Mouse (Mus musculus) forebrain, postnatal 0 days (tissue): ENCODE measurements around the gene Tcirg1. TPM values are rescaled to one million over a fixed set of nuclear protein-coding genes. Genes with fewer than 3 reads are reported as not detected.

Experiments
- ATAC-seq: fragments of 200-750 bp; cut with Nextera tagmentation; 2 replicates; pipeline ENCODE4 v1.8.0; 2017; ENCODE audit warnings: mild to moderate bottlenecking, moderate library complexity
- DNase-seq: peaks from one replicate; pipeline ENCODE4 v3.0.0-alpha.2; 2015
- H3K27ac ChIP-seq: fragments of 300-500 bp; sonication (generic); 2 replicates; pipeline ENCODE4 v1.5.1; 2014; ENCODE audit warnings: low read depth, mild to moderate bottlenecking, antibody characterized with exemption, low read length, moderate library complexity, mixed read lengths
- H3K27me3 ChIP-seq: fragments of 300-500 bp; sonication (generic); 2 replicates; pipeline ENCODE4 v1.6.1; 2014; ENCODE audit warnings: mild to moderate bottlenecking, low read length, mixed read lengths; ENCODE audit not compliant: insufficient read depth
- H3K36me3 ChIP-seq: fragments of 300-500 bp; sonication (generic); 2 replicates; pipeline ENCODE4 v1.6.1; 2014; ENCODE audit warnings: mild to moderate bottlenecking, moderate library complexity; ENCODE audit not compliant: insufficient read depth
- H3K4me1 ChIP-seq: fragments of 300-500 bp; sonication (generic); 2 replicates; pipeline ENCODE4 v1.6.1; 2014; ENCODE audit warnings: antibody characterized with exemption; ENCODE audit not compliant: insufficient read depth
- H3K4me2 ChIP-seq: fragments of 300-500 bp; sonication (generic); 2 replicates; pipeline ENCODE4 v1.6.1; 2014; ENCODE audit warnings: low read depth, mild to moderate bottlenecking, moderate library complexity
- H3K4me3 ChIP-seq: fragments of 300-500 bp; sonication (generic); 2 replicates; pipeline ENCODE4 v1.5.1; 2014; ENCODE audit warnings: low read depth, low read length, mixed read lengths
- H3K9ac ChIP-seq: fragments of 300-500 bp; sonication (generic); 2 replicates; pipeline ENCODE4 v1.6.1; 2014; ENCODE audit warnings: mild to moderate bottlenecking
- H3K9me3 ChIP-seq: fragments of 300-500 bp; sonication (generic); 2 replicates; pipeline ENCODE4 v1.6.1; 2016; ENCODE audit warnings: low read length
- CTCF ChIP-seq: sonication (generic); IDR thresholded peaks from 2 replicates; pipeline ENCODE4 v1.5.1; 2016; ENCODE audit warnings: antibody characterized with exemption, control low read depth, low read depth
- WGBS: fragments of 180-500 bp; shearing (Covaris S2); extraction: QIAGEN DNeasy Blood & Tissue Kit; methylation state at CpG from one replicate; pipeline ENCODE4 v1.1.7; 2014; 5-methylcytosine and 5-hydroxymethylcytosine counted together
- polyA plus RNA-seq: library from polyadenylated mRNA; unstranded; fragments of >200 nt; fragmentation: Nextera tagmentation; extraction: Ambion mirVana; gene quantifications from 2 replicates; pipeline ENCODE4 v1.2.1, GENCODE M21; 2015
- total RNA-seq: library from RNA; depleted of rRNA; stranded (reverse); fragments of >200 nt; gene quantifications from 2 replicates; pipeline ENCODE4 v1.2.3, GENCODE M21; 2014

The Tcirg1 gene
- total and polyA plus RNA-seq, 2 experiments from 2014 or later, result 9.3 to 21.4 TPM

GRCm38 (mm10) chr19:3899618-3900017 is 7.3 kb downstream of the Tcirg1 start:
- H3K27ac ChIP-seq, result no peak overlapping the region
- H3K36me3 ChIP-seq, result peaks cover 31% of the 10 kb centered on the region; the same call in 1 of the 2 replicates
- H3K4me3 ChIP-seq, result no peak overlapping the region
- no peak overlapping the region for H3K4me2 ChIP-seq
- H3K9ac ChIP-seq, result no peak overlapping the region
- H3K9me3 ChIP-seq, result no peaks in the 10 kb centered on the region
- no peak for TF ChIP-seq CTCF
- 92% methylated on average over 4 of the region's 4 CpGs for WGBS
- ATAC-seq, result no peak
- no peak for DNase-seq
- no peaks in the 10 kb centered on the region for H3K4me1 ChIP-seq
- no peaks in the 10 kb centered on the region for H3K27me3 ChIP-seq

- WGBS, result 84% methylated on average over 7 of the region's 7 CpGs
- Histone ChIP-seq H3K4me3 (no peak overlapping the region), H3K9ac (no peak overlapping the region), H3K4me2 (no peak overlapping the region), H3K9me3 (no peaks in the 10 kb centered on the region), H3K36me3 (peaks cover 36% of the 10 kb centered on the region), H3K27me3 (no peaks in the 10 kb centered on the region), H3K27ac (no peak overlapping the region), H3K4me1 (no peaks in the 10 kb centered on the region)
- TF ChIP-seq CTCF, result no peak
- DNase-seq (no peak), ATAC-seq (no peak)
These were observed 8.0 kb downstream of the Tcirg1 start for GRCm38 (mm10) chr19:3898952-3899351.

GRCm38 (mm10) chr19:3897557-3897956 is 9.4 kb downstream of the Tcirg1 start:
- peaks cover 49% of the 10 kb centered on the region for H3K36me3 ChIP-seq
- H3K27me3 ChIP-seq, result no peaks in the 10 kb centered on the region
- H3K4me1 ChIP-seq, result no peaks in the 10 kb centered on the region
- H3K4me3 ChIP-seq, result no peak overlapping the region
- WGBS, result 95% methylated on average over 5 of the region's 5 CpGs
- no peak for ATAC-seq
- no peak for TF ChIP-seq CTCF
- no peak for DNase-seq
- H3K9ac ChIP-seq, result no peak overlapping the region
- H3K9me3 ChIP-seq, result no peaks in the 10 kb centered on the region
- H3K27ac ChIP-seq, result no peak overlapping the region
- no peak overlapping the region for H3K4me2 ChIP-seq

- Histone ChIP-seq H3K27ac (0 out of 2 replicates have a peak overlapping the region, but pooled peaks have one; percentile 15), H3K36me3 (peaks cover 57% of the 10 kb centered on the region)
These were observed 10.7 kb downstream of the Tcirg1 start for GRCm38 (mm10) chr19:3896208-3896607.

GRCm38 (mm10) chr19:3895171-3895631 is 11.7 kb downstream of the Tcirg1 start:
- peak; percentile 86 for ATAC-seq
- no peaks in the 10 kb centered on the region for H3K4me1 ChIP-seq

More at GRCm38 (mm10) chr19:3896208-3896607, 10.7 kb downstream of the Tcirg1 start:
- Histone ChIP-seq H3K9me3 (no peaks in the 10 kb centered on the region), H3K4me1 (no peaks in the 10 kb centered on the region), H3K27me3 (no peaks in the 10 kb centered on the region), H3K4me2 (no peak overlapping the region), H3K9ac (no peak overlapping the region), H3K4me3 (no peak overlapping the region)
- ATAC-seq, result no peak
- no peak for DNase-seq
- TF ChIP-seq CTCF, result no peak
- 93% methylated on average over 10 of the region's 10 CpGs for WGBS

GRCm38 (mm10) chr19:3894294-3894693 is 12.6 kb downstream of the Tcirg1 start:
- no peaks in the 10 kb centered on the region for H3K9me3 ChIP-seq
- no peak overlapping the region for H3K4me2 ChIP-seq
- H3K36me3 ChIP-seq, result peaks cover 76% of the 10 kb centered on the region
- TF ChIP-seq CTCF, result no peak
- ATAC-seq (no peak), DNase-seq (no peak)
- H3K9ac ChIP-seq, result no peak overlapping the region
- 88% methylated on average over 2 of the region's 2 CpGs for WGBS
- H3K27ac ChIP-seq, result no peak overlapping the region
- H3K4me3 ChIP-seq, result no peak overlapping the region
- H3K27me3 ChIP-seq, result no peaks in the 10 kb centered on the region
- no peaks in the 10 kb centered on the region for H3K4me1 ChIP-seq

More at GRCm38 (mm10) chr19:3895171-3895631, 11.7 kb downstream of the Tcirg1 start:
- no peak overlapping the region for H3K9ac ChIP-seq
- peak overlapping the region; percentile 29; the same call in 1 of the 2 replicates for H3K27ac ChIP-seq
- H3K4me2 ChIP-seq, result no peak overlapping the region
- no peak for TF ChIP-seq CTCF
- no peaks in the 10 kb centered on the region for H3K9me3 ChIP-seq
- H3K4me3 ChIP-seq, result no peak overlapping the region
- H3K36me3 ChIP-seq, result peaks cover 67% of the 10 kb centered on the region
- WGBS, result 28% methylated on average over 3 of the region's 3 CpGs
- no peaks in the 10 kb centered on the region for H3K27me3 ChIP-seq
- peak; percentile 24 for DNase-seq

DNA sequence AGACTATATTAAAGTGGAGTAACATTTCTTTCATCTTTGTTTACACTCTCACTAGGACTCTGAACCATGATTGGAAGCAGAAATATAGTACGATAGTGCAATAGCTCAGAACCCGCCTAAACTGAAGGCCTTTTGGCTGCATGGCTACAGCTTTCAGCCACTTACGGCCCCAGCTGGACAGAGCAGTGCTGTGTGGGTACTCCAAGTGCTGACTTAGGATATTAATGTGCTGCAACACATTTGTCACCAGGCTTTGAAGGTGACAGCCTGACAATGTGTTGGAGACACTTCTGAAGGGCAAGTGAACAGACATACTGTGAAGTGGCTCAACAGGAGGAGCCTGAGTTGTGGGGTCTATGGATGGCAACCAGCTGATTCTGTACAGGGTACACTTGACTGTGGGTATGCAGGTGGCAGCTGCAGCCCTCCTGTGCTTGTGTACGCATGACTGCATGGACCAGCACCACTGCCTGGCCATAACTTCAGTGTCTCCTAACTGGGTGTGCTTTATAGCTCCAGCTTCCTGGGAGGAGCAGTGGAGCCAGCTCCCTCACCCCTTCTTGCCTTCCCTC is 13.3 kb downstream of the Tcirg1 start:
- Histone ChIP-seq H3K9ac (no peak overlapping the region), H3K4me1 (no peaks in the 10 kb centered on the region), H3K36me3 (peaks cover 82% of the 10 kb centered on the region), H3K4me2 (no peak overlapping the region), H3K4me3 (no peak overlapping the region), H3K9me3 (no peaks in the 10 kb centered on the region), H3K27me3 (no peaks in the 10 kb centered on the region), H3K27ac (no peak overlapping the region)
- 89% methylated on average over 4 of the region's 4 CpGs for WGBS
- no peak for ATAC-seq
- DNase-seq, result no peak
- no peak for TF ChIP-seq CTCF
